Mouse (Mus musculus): ENCODE measurements around the gene Tex29. TPM values are rescaled to one million over a fixed set of nuclear protein-coding genes. Genes with fewer than 3 reads are reported as not detected.
"Not testable (repeated sequence)": the region's sequence is repeated elsewhere in the genome, so short reads cannot be mapped to it uniquely, and the experiment has no call there.

Tex29 gene
- polyA plus RNA-seq, 1 experiment from 2014 or later = 1.2 TPM

- Histone ChIP-seq H3K27me3 (ENCODE audit: control insufficient read depth, insufficient read depth, low read length) (no peaks in the 10 kb centered on the region), H3K4me3 (ENCODE audit: low read depth, low read length) (no peak overlapping the region), H3K27ac (ENCODE audit: low read depth, low read length) (peak overlapping the region; percentile 55), H3K4me2 (ENCODE audit: low read depth, low read length) (no peak overlapping the region), H3K9ac (replicated peaks; ENCODE audit: low read depth, low read length) (no peak overlapping the region), H3K4me1 (ENCODE audit: control insufficient read depth, insufficient read depth, low read length) (peaks cover 11% of the 10 kb centered on the region), H3K36me3 (ENCODE audit: control insufficient read depth, insufficient read depth, low read length) (no peaks in the 10 kb centered on the region), H3K9me3 (ENCODE audit: control insufficient read depth, low read length) (no peaks in the 10 kb centered on the region)
- WGBS = 7% methylated on average over 8 of the region's 8 CpGs
- ATAC-seq (ENCODE audit: low read depth) = 0 out of 2 replicates have a peak, but pooled peaks have one; percentile 26
Measured at GRCm38 (mm10) chr8:11841571-11841970, 1.3 kb downstream of the Tex29 start.

DNA sequence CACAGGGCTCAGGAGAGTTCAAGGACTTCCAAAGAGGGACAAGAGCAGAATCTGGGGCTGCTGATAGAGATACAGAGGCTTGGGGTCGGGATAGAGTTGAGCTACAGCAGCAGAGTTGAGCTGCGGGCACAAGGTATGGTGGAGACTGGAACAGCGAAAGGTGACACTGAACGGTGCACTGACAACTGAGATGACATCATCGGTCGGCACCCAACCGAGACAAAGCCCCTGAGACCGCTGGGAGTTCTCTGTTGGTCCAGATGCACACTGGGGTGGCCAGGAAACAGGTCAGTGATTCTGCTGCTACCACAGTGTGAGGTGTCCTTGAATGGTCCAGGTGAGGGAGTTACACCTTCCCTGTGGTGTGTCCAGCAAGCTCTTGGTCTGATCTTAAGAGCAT is 2.5 kb downstream of the Tex29 start:
- no peak for ATAC-seq (ENCODE audit: low read depth)
- 88% methylated on average over 8 of the region's 8 CpGs for WGBS
- no peak overlapping the region for H3K4me3 ChIP-seq (ENCODE audit: low read depth, low read length)

DNA sequence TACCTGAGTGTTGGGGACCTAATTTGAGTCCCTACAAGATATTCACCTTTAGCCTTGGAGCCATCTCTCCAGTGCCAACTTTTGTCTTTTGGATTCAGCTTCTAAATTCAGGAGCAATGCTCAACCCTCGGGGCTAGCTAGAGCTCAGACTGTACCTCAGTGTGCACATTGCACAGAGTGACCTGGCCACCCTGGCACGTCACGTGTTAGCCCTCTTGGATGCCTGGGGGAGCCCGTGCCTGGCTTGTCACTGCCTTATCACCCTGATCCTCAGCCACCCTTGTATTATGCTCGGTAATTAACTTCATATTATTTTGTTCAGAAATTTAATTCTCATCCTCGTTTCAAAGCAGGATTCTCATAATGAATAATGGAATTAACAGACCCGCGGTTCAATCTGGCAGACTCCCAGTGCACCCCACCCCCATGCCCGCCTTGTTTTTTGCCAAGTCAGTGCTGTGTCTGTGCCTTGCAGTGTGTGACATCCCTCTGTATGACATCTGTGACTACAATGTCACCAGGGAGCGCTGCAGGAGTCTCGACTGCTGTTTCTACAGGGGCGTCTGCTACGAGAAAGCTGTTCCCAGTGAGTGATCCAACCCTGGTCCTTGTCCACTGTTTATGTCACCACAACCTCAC is 3.5 kb downstream of the Tex29 start:
- H3K9me3 ChIP-seq (ENCODE audit: control insufficient read depth, low read length) = no peaks in the 10 kb centered on the region
- H3K4me2 ChIP-seq (ENCODE audit: low read depth, low read length) = no peak overlapping the region
- WGBS = 70% methylated on average over 13 of the region's 13 CpGs
- no peak overlapping the region for H3K9ac ChIP-seq (replicated peaks; ENCODE audit: low read depth, low read length)
- H3K4me1 ChIP-seq (ENCODE audit: control insufficient read depth, insufficient read depth, low read length) = peaks cover 11% of the 10 kb centered on the region
- no peak overlapping the region for H3K27ac ChIP-seq (ENCODE audit: low read depth, low read length)
- no peaks in the 10 kb centered on the region for H3K27me3 ChIP-seq (ENCODE audit: control insufficient read depth, insufficient read depth, low read length)
- H3K36me3 ChIP-seq (ENCODE audit: control insufficient read depth, insufficient read depth, low read length) = no peaks in the 10 kb centered on the region
- no peak overlapping the region for H3K4me3 ChIP-seq (ENCODE audit: low read depth, low read length)
- ATAC-seq (ENCODE audit: low read depth) = 0 out of 2 replicates have a peak, but pooled peaks have one; percentile 42

More for the DNA sequence above, 2.5 kb downstream of the Tex29 start:
- no peaks in the 10 kb centered on the region for H3K9me3 ChIP-seq (ENCODE audit: control insufficient read depth, low read length)
- no peak overlapping the region for H3K4me2 ChIP-seq (ENCODE audit: low read depth, low read length)
- peaks cover 11% of the 10 kb centered on the region for H3K4me1 ChIP-seq (ENCODE audit: control insufficient read depth, insufficient read depth, low read length)
- H3K27ac ChIP-seq (ENCODE audit: low read depth, low read length) = no peak overlapping the region
- no peaks in the 10 kb centered on the region for H3K36me3 ChIP-seq (ENCODE audit: control insufficient read depth, insufficient read depth, low read length)
- H3K9ac ChIP-seq (replicated peaks; ENCODE audit: low read depth, low read length) = no peak overlapping the region
- H3K27me3 ChIP-seq (ENCODE audit: control insufficient read depth, insufficient read depth, low read length) = no peaks in the 10 kb centered on the region

DNA sequence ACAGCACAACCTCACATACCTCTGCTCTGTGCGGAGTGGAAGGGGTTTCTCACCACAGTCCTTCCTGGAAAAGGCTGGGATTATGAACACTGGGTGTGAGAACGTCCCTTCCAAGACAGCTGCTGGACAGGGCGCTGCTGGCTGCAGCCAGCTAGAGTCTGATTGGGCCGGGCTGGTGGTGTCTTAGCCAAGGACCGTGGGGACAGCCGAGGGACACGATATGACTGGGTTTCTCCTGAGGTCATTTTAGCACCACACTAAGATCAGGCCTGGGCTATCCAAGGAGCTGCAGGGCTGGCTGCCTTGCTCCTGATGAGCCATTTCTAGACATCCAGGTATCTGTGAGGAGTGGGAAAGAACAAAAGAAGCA is 4.0 kb downstream of the Tex29 start:
- ATAC-seq (ENCODE audit: low read depth) = 0 out of 2 replicates have a peak, but pooled peaks have one; percentile 28
- no peak overlapping the region for H3K27ac ChIP-seq (ENCODE audit: low read depth, low read length)
- no peak overlapping the region for H3K4me3 ChIP-seq (ENCODE audit: low read depth, low read length)
- H3K36me3 ChIP-seq (ENCODE audit: control insufficient read depth, insufficient read depth, low read length) = no peaks in the 10 kb centered on the region
- H3K9ac ChIP-seq (replicated peaks; ENCODE audit: low read depth, low read length) = no peak overlapping the region
- H3K4me1 ChIP-seq (ENCODE audit: control insufficient read depth, insufficient read depth, low read length) = peaks cover 11% of the 10 kb centered on the region
- 93% methylated on average over 7 of the region's 7 CpGs for WGBS
- no peaks in the 10 kb centered on the region for H3K27me3 ChIP-seq (ENCODE audit: control insufficient read depth, insufficient read depth, low read length)
- no peaks in the 10 kb centered on the region for H3K9me3 ChIP-seq (ENCODE audit: control insufficient read depth, low read length)
- H3K4me2 ChIP-seq (ENCODE audit: low read depth, low read length) = no peak overlapping the region

DNA sequence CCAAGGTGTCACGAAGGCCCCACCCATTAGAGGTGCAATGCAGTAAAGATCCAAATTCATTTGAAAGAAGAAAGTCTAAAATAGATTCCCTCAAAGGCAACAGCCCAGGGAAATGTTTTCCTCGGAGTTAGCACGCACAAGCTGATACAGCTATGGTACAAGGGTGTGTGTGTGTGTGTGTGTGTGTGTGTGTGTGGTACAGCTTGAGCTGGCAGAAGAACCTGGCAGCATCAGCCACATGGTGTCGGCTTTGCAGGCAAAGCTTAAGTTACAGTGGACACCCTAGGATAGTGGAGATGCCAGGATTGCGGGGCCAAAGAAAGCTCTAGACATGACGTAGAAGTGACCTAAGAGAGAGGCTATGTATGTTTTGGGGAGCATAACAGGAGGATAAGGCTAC is 6.5 kb downstream of the Tex29 start:
- no peaks in the 10 kb centered on the region for H3K36me3 ChIP-seq (ENCODE audit: control insufficient read depth, insufficient read depth, low read length)
- ATAC-seq (ENCODE audit: low read depth) = no peak
- H3K27ac ChIP-seq (ENCODE audit: low read depth, low read length) = no peak overlapping the region
- H3K4me3 ChIP-seq (ENCODE audit: low read depth, low read length) = no peak overlapping the region
- H3K27me3 ChIP-seq (ENCODE audit: control insufficient read depth, insufficient read depth, low read length) = no peaks in the 10 kb centered on the region
- no peaks in the 10 kb centered on the region for H3K9me3 ChIP-seq (ENCODE audit: control insufficient read depth, low read length)
- no peak overlapping the region for H3K9ac ChIP-seq (replicated peaks; ENCODE audit: low read depth, low read length)
- no peak overlapping the region for H3K4me2 ChIP-seq (ENCODE audit: low read depth, low read length)
- peaks cover 4% of the 10 kb centered on the region for H3K4me1 ChIP-seq (ENCODE audit: control insufficient read depth, insufficient read depth, low read length)
- 95% methylated on average over 6 of the region's 6 CpGs for WGBS

GRCm38 (mm10) chr8:11867832-11868231 is 27.6 kb downstream of the Tex29 start:
- ATAC-seq (ENCODE audit: low read depth) = no peak
- Histone ChIP-seq H3K36me3 (ENCODE audit: control insufficient read depth, insufficient read depth, low read length) (no peaks in the 10 kb centered on the region), H3K9ac (replicated peaks; ENCODE audit: low read depth, low read length) (no peak overlapping the region), H3K4me1 (ENCODE audit: control insufficient read depth, insufficient read depth, low read length) (no peaks in the 10 kb centered on the region), H3K4me2 (ENCODE audit: low read depth, low read length) (no peak overlapping the region), H3K9me3 (ENCODE audit: control insufficient read depth, low read length) (no peaks in the 10 kb centered on the region), H3K27me3 (ENCODE audit: control insufficient read depth, insufficient read depth, low read length) (no peaks in the 10 kb centered on the region), H3K4me3 (ENCODE audit: low read depth, low read length) (no peak overlapping the region), H3K27ac (ENCODE audit: low read depth, low read length) (no peak overlapping the region)

- WGBS = 95% methylated on average over 6 of the region's 6 CpGs
- not testable (repeated sequence) for H3K4me2 ChIP-seq (ENCODE audit: low read depth, low read length); H3K27me3 ChIP-seq (ENCODE audit: control insufficient read depth, insufficient read depth, low read length); H3K4me3 ChIP-seq (ENCODE audit: low read depth, low read length); H3K4me1 ChIP-seq (ENCODE audit: control insufficient read depth, insufficient read depth, low read length); H3K9ac ChIP-seq (replicated peaks; ENCODE audit: low read depth, low read length); ATAC-seq (ENCODE audit: low read depth); H3K9me3 ChIP-seq (ENCODE audit: control insufficient read depth, low read length); H3K36me3 ChIP-seq (ENCODE audit: control insufficient read depth, insufficient read depth, low read length); H3K27ac ChIP-seq (ENCODE audit: low read depth, low read length)
Measured at GRCm38 (mm10) chr8:11874227-11874626, 34.0 kb downstream of the Tex29 start.

DNA sequence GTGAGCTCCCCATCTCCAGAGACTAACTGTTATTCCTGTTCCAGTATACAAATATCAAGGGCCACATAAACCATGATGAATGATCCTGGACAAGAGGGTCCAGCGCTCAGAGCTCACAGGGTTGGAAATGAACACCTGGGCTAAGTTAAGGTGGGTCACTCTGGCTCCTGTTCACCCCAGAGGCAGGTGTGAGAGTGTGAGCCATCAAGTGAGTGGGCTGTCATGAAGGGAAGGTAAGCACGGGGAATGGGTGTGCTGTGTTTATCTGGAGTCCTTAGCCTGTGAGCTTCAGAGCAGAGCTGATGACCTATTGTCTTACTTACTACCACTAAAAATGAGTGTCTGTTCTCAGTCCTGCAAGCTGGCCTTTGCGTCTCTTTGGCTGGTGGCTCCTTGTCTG is 44.4 kb downstream of the Tex29 start:
- H3K36me3 ChIP-seq (ENCODE audit: control insufficient read depth, insufficient read depth, low read length) = no peaks in the 10 kb centered on the region
- no peak overlapping the region for H3K4me2 ChIP-seq (ENCODE audit: low read depth, low read length)
- no peaks in the 10 kb centered on the region for H3K27me3 ChIP-seq (ENCODE audit: control insufficient read depth, insufficient read depth, low read length)
- 97% methylated on average over 3 of the region's 3 CpGs for WGBS
- no peak for ATAC-seq (ENCODE audit: low read depth)
- no peak overlapping the region for H3K9ac ChIP-seq (replicated peaks; ENCODE audit: low read depth, low read length)
- peaks cover 11% of the 10 kb centered on the region; the same call in 1 of the 2 replicates for H3K4me1 ChIP-seq (ENCODE audit: control insufficient read depth, insufficient read depth, low read length)
- no peak overlapping the region for H3K27ac ChIP-seq (ENCODE audit: low read depth, low read length)
- H3K4me3 ChIP-seq (ENCODE audit: low read depth, low read length) = no peak overlapping the region
- H3K9me3 ChIP-seq (ENCODE audit: control insufficient read depth, low read length) = peaks cover 3% of the 10 kb centered on the region; the same call in 1 of the 2 replicates

DNA sequence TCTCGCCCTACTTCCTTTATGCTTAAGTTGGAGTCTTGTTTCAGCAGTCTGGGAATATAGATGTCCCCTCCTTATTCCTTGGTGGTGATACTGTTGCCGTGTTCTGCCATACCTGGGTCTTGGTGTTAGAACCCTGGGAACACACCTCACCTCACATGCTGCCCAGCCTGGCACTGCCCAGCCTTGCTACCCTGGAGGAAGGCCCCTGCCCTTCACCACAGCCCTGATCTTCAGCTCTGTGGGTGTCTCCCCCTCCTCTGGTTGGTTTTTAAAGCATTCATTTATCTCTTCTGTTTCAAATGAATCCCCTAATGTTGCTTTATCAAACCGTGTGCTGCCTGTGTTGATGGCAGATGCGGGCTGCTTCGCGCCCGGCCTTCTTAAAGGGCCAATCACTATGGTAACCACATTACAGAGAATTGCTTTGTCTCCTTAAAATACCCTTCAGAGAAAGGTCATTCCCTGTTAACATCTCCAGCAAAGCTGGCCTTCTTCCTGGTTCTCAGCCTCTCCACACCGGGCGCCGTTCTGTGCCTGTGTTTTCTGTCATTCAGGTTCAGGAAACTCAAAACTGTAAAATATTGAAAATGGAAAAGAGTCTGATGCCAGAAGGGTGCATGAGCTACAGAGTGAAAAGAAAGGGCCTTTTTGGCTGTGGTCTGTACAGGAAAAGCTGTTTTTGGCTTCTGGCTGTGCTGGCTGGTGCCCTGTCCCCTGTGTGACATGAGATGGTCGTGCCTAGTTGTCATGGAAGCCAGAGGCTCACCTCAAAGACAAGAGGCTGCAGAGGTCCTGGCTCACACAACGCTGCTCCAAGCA is 45.8 kb downstream of the Tex29 start:
- Histone ChIP-seq H3K27ac (ENCODE audit: low read depth, low read length) (peak overlapping the region; percentile 74), H3K27me3 (ENCODE audit: control insufficient read depth, insufficient read depth, low read length) (no peaks in the 10 kb centered on the region), H3K4me1 (ENCODE audit: control insufficient read depth, insufficient read depth, low read length) (peaks cover 11% of the 10 kb centered on the region; the same call in 1 of the 2 replicates), H3K9me3 (ENCODE audit: control insufficient read depth, low read length) (peaks cover 3% of the 10 kb centered on the region; the same call in 1 of the 2 replicates), H3K4me2 (ENCODE audit: low read depth, low read length) (no peak overlapping the region), H3K36me3 (ENCODE audit: control insufficient read depth, insufficient read depth, low read length) (no peaks in the 10 kb centered on the region), H3K4me3 (ENCODE audit: low read depth, low read length) (no peak overlapping the region), H3K9ac (replicated peaks; ENCODE audit: low read depth, low read length) (no peak overlapping the region; the same call in 1 of the 2 replicates)
- ATAC-seq (ENCODE audit: low read depth) = peak; percentile 81; the same call in 1 of the 2 replicates
- WGBS = 24% methylated on average over 12 of the region's 12 CpGs
